Mouse (Mus musculus) heart, adult 2 months (tissue): ENCODE measurements around the gene Prdm15.

Experiments used
- CTCF ChIP-seq: fragments of 200-600 bp; IDR thresholded peaks from 2 replicates; pipeline ENCODE4 v1.8.1; 2022; ENCODE audit warnings: antibody characterized with exemption, mild to moderate bottlenecking, moderate library complexity
- EP300 ChIP-seq: fragments of 200-500 bp; IDR thresholded peaks from 2 replicates; pipeline ENCODE4 v1.6.1; 2011; ENCODE audit warnings: low read depth, low read length, control low read depth; ENCODE audit not compliant: insufficient read depth
- POLR2A ChIP-seq: fragments of 200-500 bp; IDR thresholded peaks from 2 replicates; pipeline ENCODE4 v1.6.1; 2011; ENCODE audit warnings: mild to moderate bottlenecking, low read depth, low read length, control low read depth; ENCODE audit not compliant: insufficient read depth

DNA sequence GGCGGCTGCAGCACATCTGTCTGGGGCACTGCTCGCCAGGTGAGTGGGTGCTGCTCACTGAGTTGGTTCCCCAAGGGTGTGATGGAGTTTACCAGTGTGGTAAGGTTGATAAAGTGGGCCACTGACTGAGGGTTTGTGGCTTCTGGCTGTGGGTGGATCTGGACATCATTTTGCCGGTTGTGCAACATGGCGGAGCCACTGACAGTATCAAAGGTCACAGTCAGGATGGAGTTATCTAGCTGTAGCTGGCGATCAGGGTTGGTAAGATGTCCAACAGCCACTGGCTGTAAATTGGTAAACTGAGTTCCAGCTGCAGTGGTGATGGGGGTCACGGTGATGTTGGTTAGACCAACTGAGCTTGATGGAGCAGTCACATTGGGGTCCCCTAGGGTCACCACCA, 57.4 kb downstream of the Prdm15 start:
- TF ChIP-seq CTCF (no peak), EP300 (no peak), POLR2A (no peak)
